Mouse (Mus musculus): ENCODE data around the gene Gm42791.

The Gm42791 gene

DNA sequence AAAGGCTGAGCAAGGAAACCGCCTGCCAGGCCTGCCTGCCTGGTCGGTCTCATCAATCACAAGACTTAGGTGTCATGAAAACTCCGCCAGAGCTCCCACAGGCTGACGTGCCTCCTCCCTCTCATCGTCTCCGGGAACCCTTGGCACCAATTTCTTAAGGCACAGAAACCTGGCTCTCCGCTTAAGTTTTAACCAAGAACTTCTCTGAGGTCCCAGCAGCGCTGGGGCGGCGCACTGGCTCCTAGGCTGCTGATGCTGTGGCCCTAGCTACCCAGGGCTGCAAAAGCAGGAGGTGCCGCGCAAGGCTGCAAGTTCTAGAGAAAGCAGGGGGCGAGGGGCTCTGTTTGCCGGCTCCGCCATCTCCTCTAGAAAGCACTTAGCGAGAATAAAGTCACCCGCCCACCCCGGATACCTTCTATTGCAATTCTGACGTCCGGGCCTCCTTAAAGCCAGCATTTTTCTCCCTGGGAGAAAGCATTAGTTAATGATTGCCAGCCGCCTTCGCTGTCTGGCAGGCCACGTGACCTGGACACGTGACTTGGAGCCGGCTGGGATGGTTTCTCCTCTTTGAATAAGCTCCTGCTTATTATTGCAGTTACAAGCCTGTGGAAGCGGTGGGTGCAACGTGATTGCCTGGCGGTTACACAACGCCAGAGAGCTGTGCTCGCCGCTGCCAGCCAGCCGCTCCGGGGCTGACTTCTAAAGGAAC, at the start of gene Gm42791:
Gene Gm42791 (minus strand): TSS at position 442 of the 709 bp plus-strand sequence.
- DNase-seq: peak; percentile 99

DNA sequence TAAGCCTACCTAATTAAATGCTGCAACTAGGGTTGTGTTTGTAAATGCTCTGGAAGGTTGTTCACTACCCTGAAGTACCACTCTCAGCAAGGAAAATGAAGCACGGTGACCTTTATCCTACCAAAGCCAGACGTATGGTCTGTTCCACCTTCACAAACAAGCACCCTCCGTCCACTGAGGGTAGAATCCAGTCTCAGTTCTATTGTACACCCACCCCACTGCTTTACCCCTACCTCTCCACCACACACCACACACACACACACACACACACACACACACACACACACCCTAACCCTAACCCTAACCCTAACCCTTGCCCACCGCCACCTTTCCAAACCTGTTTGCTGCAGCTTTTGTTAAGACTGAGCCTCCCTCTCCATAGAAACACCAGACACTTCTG, 49.1 kb upstream of the Gm42791 start:
- no peak for DNase-seq

DNA sequence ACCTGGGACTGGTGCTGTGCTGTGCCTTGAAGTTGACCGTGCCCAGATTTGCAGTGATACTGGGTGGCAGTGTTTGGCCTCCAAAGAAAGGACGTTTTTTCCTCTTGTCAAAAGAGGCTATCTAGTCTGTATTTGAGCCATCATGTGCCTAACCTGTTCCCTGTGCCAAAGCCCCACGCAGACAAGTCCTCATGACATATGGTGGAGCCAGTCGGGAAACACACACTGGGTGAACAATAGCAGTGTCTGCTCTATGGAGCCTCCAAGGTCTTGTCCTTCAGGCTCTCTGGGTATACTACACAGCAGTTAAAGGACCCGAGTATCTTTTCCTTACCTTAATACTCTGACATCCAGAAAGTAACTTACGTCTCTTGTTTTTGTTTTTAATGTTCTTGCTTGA, 48.3 kb upstream of the Gm42791 start:
- DNase-seq: no peak

DNA sequence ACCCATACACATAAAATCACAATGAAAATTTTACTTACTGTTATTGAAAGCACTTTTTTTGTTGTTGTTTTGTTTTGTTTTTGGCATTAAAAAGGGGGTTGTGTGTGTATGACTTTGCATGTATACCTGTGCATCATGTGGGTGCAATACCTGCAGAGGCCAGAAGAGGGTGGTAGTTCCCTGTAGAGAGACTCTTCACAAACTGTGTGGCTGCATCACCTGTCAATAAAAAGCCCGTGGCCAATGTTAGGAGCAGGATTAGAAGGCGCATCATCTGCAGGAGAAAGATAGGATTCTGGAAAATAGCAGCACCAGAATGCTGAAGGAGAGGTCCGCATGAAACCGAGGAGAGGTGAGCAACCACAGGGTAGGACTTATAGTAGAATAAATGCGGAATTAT, 44.9 kb upstream of the Gm42791 start:
- DNase-seq: peak in 1 of 2 experiments; percentile 68

DNA sequence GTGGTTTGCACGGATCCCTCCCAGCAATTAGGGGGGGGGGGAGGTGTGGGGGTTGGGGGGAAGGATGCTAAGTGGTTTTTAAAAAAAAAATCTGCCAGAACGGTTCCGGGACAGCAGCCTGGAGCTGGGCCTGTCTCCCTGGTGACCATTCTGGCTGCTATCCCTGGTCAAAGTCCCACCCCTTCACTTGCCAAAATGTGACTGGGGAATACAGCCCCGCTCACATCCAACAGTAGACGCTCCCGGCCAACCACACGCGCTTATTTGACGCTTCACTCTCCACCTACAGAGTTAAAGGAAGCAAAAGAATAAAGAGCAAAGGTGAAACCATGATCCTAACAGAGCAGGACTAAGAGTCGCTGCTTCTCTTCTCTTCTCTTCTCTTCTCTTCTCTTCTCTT, 42.8 kb upstream of the Gm42791 start:
- DNase-seq: peak; percentile 87 to 92

DNA sequence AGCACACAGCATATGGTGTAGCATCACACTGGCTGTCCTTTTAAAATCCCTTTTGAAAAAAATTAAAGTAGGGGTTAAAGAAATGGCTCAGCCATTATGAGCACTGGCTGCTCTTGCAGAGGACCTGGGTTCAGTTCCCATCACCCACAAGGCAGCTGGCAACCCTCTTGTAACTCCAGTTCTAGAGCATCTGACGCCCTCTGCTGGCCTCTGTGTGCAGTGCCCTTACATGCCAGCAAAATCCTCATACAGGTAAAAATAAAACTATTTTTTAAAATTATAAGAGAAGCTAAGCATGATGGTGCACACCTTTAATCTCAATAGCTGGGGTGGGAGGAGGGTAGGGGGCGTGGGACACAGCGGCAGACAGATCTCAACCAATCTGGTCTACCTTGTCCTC, 42.0 kb upstream of the Gm42791 start:
- DNase-seq: no peak

DNA sequence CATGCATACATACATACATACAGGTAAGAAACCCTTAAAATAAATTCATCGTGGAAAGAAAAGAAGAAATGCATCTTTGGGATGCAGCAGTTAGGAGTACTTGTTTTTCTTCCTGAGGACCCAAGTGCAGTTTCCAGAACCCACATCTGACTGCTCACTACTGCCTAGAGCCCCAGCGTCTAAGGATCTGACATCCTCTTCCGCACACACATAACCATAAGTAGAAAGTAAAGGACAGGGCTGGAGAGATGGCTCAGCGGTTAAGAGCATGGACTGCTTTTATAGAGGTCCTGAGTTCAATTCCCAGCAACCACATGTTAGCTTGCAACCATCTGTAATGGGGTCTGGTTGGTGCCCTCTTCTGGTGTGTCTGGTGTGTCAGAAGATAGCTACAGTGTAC, 37.5 kb upstream of the Gm42791 start:
- no peak for DNase-seq

DNA sequence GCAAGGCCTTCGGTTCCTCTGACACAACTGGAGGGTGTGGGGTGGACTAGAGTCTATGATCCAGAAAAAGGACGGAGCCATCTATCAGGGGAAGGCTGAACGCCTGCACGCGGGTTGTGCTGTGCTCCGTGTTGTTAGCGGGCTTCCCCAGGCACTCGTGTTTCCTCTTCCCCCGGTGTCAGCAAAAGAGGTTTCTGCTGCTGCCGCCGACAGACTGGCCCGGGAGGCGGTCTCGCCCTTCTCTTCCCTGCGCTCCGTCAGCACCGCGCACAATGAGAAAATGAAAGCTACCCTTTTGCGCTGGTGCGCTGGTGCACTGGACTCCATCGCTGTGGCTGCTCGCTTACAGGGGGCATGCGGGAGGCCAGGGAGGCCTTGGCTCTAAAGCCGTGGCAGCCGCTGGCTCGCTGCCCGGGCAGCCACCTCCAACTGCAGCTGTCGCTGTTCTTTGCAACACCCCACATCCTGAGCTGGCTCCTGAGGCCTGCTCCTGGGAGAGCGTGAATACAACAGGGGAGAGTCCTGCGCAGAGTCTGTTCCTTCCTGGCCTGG, 36.3 kb upstream of the Gm42791 start:
- DNase-seq: peak; percentile 77 to 86

DNA sequence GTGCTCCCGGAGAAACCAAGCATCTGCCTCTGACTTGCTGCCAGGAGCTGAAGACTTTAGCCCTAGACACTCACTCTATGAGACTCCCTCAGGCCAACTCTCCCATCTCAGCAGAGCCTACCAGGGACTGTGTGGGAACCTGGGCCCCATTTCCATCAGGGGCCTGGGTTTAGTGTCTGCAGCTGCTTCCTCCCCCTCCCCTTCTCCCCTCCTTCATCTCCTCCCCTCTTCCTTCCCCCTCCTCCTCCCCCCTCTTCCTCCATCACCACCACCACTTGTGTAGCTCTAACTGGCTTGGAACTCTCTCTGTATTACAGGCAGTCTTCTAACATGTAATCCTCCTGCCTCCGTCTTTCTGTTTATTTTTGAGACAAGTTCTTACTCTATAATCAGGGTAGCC, 35.2 kb upstream of the Gm42791 start:
- no peak for DNase-seq

DNA sequence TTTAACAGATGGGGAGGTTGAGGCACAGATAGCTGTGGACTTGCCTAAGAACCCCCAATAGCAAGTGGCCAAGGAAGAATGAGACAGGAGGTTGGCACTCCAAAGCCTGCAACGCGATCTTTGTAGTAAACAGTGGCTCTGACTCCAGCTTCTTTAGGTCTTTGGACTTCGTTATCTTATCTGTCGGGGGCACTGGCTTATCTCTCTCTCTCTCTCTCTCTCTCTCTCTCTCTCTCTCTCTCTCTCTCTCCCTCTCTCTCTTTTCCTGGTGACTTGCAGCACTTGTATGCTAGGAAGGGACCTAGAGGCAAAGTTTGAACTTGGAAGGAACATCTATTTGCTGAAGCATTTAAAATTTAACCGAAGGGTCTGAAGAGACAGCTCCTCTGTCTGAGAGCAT, 33.4 kb upstream of the Gm42791 start:
- DNase-seq: no peak

DNA sequence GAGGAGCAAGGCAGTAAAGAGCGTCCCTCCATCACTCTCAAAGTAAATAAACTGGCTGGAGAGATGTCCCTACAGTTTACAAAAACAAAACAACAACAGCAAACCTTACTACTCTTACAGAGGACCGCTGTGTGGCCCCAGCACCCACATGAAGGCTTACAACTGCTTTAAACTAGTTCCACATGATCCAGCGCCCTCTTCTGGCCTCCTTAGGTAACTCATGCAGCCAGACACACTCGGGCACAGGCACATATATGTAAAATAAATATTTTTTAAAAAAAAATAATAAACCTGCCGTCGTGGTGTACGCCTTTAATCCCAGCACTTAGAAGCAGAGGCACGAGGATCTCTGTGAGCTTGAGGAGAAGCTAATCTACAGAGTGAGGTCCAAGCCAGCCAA, 32.4 kb upstream of the Gm42791 start:
- no peak for DNase-seq

DNA sequence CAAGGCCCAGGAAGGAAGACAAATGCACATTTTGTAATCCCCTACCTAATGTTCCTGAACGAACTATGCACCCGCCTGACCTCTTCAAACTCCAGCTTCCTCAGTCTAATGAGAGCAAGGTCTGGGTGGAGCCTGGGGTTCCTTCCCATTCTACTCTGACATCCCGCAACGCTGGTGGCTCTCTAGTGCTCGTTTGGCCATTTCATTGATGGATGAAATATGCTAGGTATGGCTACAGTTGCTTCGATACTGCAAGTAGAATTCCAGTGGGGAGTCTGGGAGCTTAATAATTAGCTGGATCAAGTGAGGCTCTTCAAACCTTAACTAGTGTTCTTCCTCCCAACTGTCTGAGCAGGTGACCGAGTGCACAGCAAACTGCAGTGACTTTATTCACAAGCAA, 26.2 kb upstream of the Gm42791 start:
- peak in 1 of 2 experiments; percentile 67 for DNase-seq

DNA sequence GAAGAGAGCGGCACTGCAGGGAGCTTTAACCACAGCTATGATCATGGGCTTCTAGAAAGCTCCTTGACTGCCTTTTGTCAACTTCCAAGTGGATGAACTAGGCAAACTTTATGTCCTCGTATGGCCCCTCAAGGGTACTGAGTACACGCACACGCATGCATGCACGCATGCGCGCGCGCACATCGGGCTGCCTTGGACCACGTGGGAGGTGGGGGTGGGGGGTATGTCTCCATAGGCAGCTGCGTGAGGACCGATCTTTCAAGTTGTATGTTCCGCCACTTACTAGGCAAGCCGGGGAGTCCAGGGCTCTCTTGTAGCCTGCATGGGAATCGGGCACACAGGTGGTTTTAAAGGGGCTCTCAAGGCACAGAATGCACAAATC, 25.7 kb upstream of the Gm42791 start:
- DNase-seq: no peak

DNA sequence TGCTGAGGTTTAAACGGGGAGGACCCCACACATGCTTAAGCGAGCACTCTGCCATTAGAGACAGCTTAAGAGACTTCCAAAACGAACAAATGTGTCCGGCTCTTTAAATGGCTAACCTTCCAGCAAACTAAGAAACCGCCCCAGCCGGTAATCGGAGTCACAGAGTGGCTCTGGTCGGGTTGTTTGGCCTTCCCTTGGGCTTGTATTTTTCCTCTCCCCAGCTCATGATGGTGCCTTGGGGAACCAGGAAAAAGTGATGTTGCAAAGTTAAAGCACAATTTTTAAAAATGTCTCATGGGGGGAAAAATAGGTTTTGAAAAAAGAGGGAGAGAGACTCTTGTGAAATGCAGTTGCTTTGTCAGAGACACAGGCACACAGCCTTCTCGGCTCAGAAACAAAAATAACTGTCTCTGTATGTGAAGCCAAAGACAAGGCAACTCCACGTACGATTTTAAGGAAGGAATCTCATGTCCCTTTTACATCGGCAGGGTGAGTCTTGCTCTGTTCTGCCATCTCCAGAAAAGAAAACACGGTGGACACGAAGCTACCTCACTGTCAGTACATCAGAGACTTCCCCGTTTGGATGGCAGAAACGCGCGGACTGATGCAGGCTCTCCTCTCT, 25.2 kb upstream of the Gm42791 start:
- DNase-seq: no peak

DNA sequence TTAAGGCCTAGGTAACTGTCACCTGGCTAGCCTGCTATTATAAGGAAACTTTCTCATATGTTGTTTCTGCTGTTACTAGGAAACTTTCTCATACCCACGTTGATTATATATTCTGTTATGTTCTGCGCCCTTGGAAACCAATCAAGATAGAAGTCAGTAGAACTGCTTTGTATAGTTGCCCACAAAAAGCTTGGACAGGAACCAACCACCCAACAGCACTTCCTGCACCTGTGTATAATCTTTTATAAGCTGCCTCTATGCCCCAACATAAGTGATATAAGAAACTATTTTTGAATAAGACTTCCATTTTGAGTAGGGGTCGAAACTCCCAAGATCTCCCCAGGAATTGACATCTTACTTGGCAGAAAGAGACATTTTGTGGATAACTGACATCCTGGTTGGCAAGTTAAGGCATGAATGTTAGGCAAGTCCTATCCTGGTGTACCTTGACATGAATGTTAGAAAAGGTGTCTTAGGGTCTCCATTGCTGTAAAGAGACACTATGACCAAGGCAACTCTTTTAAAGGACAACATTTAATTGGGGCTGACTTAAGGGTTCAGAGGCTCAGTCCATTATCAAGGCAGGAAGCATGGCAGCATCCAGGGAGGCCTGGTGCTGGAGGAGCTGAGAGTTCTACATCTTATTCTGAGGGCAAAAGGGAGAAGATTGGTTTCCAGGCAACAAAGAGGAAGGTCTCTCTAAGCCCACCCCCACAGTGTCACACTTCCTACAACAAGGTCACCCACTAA, 22.9 kb upstream of the Gm42791 start:
- DNase-seq: no peak

DNA sequence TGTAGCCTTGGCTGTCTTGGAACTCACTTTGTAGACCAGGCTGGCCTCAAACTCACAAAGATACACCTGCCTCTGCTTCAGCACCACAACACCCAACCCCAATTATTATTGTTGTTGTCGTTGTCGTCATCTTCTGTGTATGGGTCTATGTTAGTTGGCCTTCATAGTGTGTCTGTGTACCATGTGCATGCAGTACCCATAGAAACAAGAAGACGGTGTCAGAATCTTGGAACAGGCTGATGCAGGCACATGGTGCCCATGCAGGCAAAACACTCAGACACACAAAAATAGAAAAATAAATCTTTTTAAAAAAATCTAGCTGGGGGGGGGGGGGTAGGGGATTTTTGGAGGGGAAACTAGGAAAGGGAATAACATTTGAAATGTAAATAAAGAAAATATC, 22.2 kb upstream of the Gm42791 start:
- DNase-seq: no peak

DNA sequence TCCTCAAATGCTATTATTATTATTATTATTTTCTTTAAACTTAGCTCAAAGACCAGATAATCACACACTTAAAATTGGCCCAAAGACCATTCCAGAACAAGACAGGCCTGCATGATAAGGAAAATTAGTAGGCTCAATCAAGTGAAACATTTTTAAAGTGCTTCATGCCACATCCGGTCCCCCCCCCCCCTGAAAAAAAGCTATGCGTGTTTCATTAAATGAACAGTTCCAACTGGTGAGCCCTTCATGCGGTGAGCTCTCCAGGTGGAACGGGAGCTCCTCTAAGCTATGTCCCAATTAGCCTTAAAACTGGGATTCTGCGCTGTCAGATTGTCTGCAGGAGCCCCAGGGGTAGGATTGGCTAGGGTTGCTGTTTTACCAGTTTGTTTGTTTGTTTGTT, 21.3 kb upstream of the Gm42791 start:
- DNase-seq: no peak

DNA sequence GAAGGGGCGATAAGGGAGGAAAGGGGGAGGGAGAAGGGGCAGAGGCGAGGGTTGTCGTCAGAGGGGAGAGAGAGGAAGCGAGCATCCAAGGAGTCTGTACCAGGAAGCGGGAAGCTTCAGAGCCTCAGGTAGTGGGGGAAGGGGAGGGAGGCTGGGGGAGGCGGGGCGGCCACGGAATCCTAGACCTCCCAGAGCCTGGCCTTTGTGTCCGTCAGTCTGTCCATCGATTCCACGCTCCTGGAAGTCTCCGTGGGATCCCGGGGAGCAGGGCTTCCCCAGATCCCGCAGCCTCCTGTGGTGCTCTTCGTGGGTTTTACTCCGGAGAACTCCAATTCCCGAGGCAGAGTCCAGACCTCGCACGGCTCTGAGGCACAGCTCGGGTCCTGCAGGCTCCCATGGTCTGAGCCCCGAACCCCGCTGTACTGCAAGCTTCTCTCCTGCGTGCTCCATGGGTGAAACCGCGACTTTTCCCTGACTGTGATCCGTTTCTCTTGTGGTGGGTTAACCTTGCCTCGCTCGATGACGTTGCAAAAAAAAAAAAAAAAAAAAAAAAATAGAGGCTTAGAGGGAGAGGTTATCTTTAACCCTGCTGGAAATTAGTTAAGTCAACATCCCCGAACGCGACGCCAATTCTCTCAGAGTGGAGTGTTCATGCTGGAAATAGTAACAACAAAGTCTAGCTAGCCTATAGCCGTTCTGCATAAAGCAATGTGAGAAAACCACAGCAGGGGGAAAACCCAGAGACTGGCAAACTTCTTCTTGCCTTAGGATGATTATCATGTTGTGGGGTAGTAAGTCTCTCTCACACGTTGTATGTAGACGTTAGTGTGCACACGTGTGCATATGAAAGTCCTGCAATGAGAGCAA, 20.6 kb upstream of the Gm42791 start:
- peak in 1 of 2 experiments; percentile 56 for DNase-seq

DNA sequence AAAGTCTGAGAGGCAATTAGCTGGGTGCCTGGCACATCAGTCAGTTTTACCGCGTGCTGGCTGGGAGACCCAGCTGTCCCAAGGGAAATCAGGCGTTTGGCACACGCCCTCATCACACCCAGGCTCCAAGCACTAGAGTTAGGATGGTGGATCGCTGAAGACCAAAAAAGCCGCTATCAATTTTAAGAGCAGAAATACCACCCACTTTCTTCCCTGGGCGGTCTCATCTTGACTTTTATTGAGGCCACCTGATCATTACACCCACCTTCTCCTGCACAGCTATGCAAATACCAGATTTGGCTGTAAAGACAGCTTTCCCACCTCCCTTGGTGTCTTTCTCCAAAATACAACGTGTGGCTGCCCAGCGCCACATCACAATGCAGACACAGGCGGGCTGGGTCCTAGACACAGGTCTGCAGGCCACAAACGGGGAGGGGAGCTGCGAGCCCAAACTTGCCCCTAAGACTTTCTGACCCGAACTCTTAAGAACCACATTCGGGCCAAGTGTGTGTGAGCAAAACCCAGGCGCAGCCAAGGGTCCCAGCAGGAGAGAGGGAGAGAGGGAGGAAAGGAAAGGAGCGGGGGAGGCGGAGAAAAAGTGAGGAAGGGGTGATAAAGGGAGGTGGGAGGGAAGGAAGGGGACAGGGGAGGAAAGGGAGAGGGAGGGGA, 19.8 kb upstream of the Gm42791 start:
- DNase-seq: no peak

DNA sequence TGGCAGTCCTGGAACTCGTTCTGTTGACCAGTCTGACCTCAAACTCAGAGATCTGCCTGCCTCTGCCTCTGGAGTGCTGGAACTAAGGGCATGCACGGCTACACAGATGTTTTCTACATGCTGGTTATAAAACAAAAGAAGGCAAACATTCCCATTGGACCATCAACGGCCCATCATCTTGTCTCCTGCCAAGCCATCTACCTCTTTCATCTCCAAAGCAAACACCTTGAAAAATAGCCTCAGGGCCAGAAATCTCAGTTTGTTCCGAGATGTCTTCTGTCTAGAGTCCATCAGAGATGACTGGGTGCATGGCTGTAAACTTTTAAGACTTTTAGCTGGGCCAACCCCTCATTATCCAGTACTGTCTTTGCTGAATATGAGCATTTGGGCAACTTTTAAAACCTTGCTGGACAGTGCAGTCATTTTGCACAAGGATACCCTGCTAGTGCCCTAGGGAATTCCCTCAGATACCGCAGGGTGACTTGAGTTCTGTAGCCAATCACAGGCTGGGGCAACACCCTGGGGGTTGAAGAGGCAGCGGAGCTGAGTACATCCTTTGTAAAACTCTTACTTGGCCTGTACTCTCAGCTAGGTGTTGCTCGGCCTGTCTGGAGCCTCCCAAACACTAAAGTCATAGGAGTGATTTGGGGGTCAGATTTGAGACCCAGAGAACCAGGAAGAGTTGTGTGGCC, 19.0 kb upstream of the Gm42791 start:
- DNase-seq: no peak

DNA sequence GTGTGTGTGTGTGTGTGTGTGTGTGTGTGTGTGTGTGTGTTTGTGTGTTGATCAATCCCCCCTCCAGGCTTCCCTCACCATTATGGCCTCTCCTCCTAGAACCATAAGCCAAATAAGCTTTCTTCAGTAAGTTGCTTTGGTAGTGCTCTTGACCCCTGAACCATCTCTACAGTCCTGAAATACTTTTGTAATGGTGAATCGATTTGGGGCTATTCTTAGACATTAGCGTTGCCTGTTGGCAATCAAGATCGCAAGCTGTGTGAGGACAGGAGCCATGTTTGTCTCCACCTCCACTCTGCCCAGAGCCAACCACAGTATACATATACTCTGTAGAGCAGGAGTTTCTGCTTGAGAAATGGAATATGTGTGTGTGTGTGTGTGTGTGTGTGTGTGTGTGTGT, 14.2 kb upstream of the Gm42791 start:
- no peak for DNase-seq

DNA sequence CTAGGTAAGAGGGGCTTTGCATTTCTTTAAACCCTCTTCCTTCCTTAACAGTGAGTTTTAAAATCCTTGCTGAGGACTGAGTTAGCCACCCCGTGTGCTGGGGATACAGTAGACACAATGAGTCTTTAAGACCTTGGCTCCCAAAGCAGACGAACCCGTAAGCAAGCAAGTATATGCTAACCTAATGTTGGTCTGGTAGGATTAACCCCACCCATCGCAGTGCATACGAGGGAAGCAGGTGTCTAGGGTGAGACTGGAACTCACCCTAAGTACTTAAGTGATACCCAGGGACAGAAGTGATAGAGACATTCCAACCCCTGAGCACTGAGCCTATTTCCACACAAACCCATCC, 12.3 kb upstream of the Gm42791 start:
- no peak for DNase-seq
